Mouse (Mus musculus): ENCODE data around the gene Ifna2.

DNA sequence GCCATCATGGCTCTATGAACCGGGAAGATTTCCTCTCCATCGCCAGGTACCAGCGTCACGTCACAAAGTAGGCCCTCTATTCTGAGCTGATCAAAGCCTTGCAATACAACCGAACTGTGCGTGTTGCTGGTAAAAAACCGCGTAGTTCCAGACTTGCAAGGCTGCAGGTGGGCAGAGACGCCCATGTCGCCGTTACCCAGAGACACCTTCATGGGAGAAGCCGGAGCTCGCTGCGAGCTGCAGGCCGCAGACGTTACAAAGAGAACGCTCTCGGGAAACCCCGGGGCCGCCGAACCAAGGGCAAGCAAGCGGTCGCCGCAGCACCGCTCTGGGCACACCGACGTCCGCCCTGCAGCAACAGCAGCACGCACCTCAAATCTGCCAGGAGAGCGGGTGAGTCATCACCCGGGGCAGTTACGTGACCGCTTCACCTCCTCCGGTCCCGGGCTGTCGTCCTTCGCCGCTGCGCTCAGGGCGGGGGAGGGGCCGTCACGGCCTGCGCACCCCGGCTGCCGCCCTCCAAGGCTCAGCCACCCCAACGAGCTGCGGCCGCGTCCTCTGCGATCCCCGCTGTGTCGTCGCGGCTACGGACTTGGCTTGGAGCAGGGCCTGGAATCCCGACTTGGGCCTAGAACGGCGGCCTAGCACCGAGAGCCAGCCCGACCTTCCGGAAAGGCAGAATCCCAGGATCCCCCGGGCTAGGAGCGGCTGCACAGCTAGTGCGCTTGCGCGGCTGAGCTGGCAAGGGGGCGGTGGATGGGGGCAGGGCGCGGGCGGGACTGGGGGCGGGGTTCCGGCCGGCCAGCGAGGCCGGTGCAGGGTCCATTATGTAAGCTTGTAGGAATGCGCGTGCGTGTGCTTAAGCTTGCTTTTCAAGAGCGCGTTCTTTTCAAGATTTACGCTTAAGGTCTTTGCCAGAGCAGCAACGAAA lies 38.3 kb upstream of the Ifna2 start, which contains the start of the genes Gm26566 and Klhl9:
- no peak for TF ChIP-seq CTCF (IDR thresholded peaks at IDR 0.05; ENCODE audit: extremely low read depth, insufficient read length, insufficient replicate concordance, low read depth, low read length)
- peak; percentile 86 for TF ChIP-seq POLR2A (IDR thresholded peaks at IDR 0.05; ENCODE audit: low read depth, low read length)

Data from small intestine, adult 2 months (tissue).